Mouse (Mus musculus) hematopoietic multipotent progenitor cell, adult 10-12 weeks (in vitro differentiated cells): ENCODE data around the gene Acp4. TPM values are rescaled to one million over a fixed set of nuclear protein-coding genes. Genes with fewer than 3 reads are reported as not detected.

Experiments used
- polyA plus RNA-seq: library from polyadenylated mRNA; stranded (reverse); fragments of >175 nt; gene quantifications from 2 replicates; pipeline ENCODE4 v1.2.3, GENCODE M21; 2012; ENCODE audit warnings: low replicate concordance

Gene Acp4
- not detected in 2 replicates for polyA plus RNA-seq

GRCm38 (mm10) chr7:44257278-44257677, at the start of gene Acp4:
Acp4 (minus strand) TSS chr7:44257378.

DNA sequence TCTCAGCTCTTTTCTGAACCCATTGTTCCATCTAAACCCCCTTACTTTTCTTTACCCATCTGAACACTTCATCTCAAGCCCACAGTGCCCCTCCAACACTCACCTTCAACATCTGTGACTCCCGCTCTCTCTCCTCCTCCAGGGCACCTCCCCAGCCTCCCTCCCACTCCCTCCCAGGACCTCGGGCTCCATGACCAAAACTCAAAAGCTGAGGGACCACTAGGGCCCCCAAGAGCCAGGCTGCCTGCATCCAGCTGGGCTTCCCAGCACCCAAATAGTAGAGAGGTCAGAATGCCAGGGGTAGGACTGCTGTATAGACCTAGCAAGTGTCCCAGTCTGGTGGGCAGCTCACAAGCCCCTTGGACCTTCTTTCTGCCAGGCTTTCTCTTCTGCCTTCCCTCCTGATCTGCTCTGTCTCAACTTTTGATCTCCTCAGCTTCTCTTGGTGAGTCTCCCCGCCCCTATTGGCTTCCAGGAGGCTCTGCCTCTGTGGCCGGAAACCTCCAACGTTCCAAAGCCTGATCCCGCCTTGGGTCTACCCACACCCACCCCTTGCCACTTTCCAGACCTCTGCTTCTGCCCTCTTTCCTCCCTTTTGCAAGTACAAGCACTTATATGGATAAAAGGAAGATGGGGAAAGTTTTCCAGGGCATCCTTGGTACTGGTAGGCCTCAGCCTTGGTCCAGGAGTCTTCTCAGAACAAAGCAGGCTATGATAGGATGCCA, 49.5 kb upstream of the Acp4 start, which contains the start of gene Clec11a:
Gene Clec11a (minus strand): TSS at position 387 of the 725 bp plus-strand sequence.

DNA sequence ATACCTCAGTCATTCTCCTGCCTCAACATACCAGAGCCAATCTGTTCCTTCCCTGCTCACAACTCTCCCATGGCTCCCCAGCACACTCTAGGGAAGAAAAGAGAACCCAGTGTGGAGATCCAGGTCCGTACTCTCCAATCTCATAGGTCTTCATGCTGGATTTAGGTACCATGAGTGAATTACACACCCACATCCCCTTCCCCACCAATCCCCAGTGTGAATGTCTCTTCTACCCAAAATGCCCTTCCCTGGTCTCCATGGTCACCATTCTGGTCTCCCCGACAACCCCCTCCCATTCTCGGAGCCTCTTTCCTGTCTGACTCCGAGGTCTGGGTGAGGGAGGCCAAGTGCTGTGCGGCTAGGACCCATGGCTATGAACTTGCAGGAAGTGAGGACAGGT, 4.0 kb upstream of the Acp4 start, which contains the start of gene Gm15517:
Gene Gm15517 (plus strand): TSS at position 301 of the 400 bp plus-strand sequence.

DNA sequence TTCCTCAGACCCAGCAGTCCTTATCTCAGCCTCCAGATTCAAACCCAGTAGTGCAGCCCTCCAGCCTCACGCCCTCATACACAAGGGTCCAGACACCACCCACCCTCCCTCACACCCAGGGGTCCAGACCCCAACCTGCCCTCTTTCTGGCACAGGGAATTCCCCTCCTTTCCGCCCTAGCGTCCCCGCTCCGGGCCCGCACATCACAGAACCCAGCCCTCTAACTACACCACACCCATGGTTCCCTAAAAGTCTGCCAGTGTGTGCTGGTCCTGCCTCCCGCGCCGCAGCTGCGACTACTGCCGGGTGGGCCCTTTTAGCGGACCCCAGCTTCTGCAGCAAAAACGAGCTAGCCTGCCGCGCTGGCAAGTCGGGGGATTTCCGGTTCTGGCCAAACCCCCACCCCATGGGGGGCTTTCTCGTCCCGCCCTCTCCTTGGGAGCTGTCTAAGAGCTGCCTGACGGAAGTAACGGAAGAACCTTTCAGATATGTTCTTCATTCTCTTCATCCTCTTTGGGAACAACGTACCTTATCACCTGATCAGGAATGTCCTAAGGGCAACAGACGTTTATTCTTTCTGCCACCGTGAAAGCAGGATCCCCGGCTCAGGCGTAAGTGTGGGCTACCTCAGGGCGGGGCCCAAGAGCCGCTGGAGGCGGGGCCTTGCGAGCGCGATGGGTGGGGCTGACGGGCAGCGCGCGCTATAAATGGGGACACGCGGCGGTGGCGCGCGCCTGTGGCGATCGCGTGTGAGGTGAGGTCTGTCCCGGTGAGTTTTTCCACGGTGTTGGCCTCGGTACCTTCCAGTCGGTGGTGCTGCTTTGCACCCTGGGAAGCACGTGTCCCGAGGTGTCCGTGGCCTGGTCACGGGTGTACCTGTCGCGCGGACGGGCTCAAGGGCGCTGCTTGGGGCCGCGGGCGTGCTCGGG, 10.9 kb downstream of the Acp4 start, which contains the start of the genes 1700028J19Rik and 2410002F23Rik:
Gene 1700028J19Rik (minus strand): TSS at position 641 of the 929 bp plus-strand sequence.
Gene 2410002F23Rik (plus strand): TSS at position 668 of the 929 bp plus-strand sequence.

GRCm38 (mm10) chr7:44235909-44236308, 21.3 kb downstream of the Acp4 start, which contains the start of gene Gm36864:
Gm36864 (plus strand) TSS chr7:44236177.

GRCm38 (mm10) chr7:44225076-44225475, 32.1 kb downstream of the Acp4 start, which contains the start of gene Klk1:
Klk1 (plus strand) TSS chr7:44225360.

DNA sequence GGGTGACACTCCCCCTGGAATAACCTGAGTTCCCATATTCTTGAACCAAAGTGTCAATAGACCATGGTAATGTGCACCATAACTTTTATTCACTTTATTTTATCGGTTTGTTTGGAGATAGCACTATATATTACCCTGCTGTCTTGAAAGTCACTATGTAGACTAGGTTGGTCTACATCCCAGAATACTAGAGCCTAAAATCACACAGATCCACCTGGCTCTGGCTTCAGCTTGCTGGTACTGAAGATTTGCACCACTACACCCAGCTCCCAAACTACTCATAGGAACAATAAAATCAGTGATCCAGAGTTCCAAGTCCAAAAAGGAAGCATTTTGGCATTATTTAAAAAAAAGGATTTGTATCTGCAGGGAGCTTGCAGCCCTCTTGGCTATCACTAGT, 41.5 kb downstream of the Acp4 start, which contains the start of gene Klk1b5:
Gene Klk1b5 (plus strand): TSS at position 301 of the 400 bp plus-strand sequence.

GRCm38 (mm10) chr7:44207135-44207534, 50.0 kb downstream of the Acp4 start, which contains the start of gene Klk1b4:
Klk1b4 (plus strand) TSS chr7:44207435.

Other genes with a start within 250 kb of the Acp4 start
- not detected in 2 replicates for gene Klk1b26, start 245.2 kb downstream of the Acp4 start, polyA plus RNA-seq
- gene Klk1b27, start 205.1 kb downstream of the Acp4 start, polyA plus RNA-seq = 3.6 and 5.5 TPM in 2 replicates
- gene Klk1b21, start 155.1 kb downstream of the Acp4 start, polyA plus RNA-seq = not detected in 2 replicates
- gene Klk1b22, start 144.7 kb downstream of the Acp4 start, polyA plus RNA-seq = not detected in 2 replicates
- gene Klk1b16, start 120.6 kb downstream of the Acp4 start, polyA plus RNA-seq = not detected in 2 replicates
- gene Klk1b24, start 69.1 kb downstream of the Acp4 start, polyA plus RNA-seq = not detected in 2 replicates
- not detected in 2 replicates for gene Klk1b3, start 59.2 kb downstream of the Acp4 start, polyA plus RNA-seq
- gene Klk1b4, start 49.9 kb downstream of the Acp4 start, polyA plus RNA-seq = not detected in 2 replicates
- gene Klk1b5, start 41.4 kb downstream of the Acp4 start, polyA plus RNA-seq = not detected in 2 replicates
- gene Klk1, start 32.0 kb downstream of the Acp4 start, polyA plus RNA-seq = 16.7 and 28.0 TPM in 2 replicates
- not detected in 2 replicates for gene Gm36864, start 21.2 kb downstream of the Acp4 start, polyA plus RNA-seq
- 0.10 TPM in 1 of 2 replicates, not detected in the other for gene 1700028J19Rik, start 10.7 kb downstream of the Acp4 start, polyA plus RNA-seq
- 155 and 164 TPM in 2 replicates for gene 2410002F23Rik, start 10.7 kb downstream of the Acp4 start, polyA plus RNA-seq
- not detected in 2 replicates for gene Gm15517, start 4.1 kb upstream of the Acp4 start, polyA plus RNA-seq
- 1.6 and 1.7 TPM in 2 replicates for gene Clec11a, start 49.5 kb upstream of the Acp4 start, polyA plus RNA-seq
- 36.0 and 52.3 TPM in 2 replicates for gene Shank1, start 52.9 kb upstream of the Acp4 start, polyA plus RNA-seq
- gene Syt3, start 126.7 kb upstream of the Acp4 start, polyA plus RNA-seq = 0.90 and 1.6 TPM in 2 replicates
- gene 1700008O03Rik, start 128.4 kb upstream of the Acp4 start, polyA plus RNA-seq = 0.36 and 0.40 TPM in 2 replicates
- gene Lrrc4b, start 171.6 kb upstream of the Acp4 start, polyA plus RNA-seq = not detected in 2 replicates
- not detected in 2 replicates for gene Aspdh, start 208.0 kb upstream of the Acp4 start, polyA plus RNA-seq
- gene Josd2, start 210.6 kb upstream of the Acp4 start, polyA plus RNA-seq = 245 and 532 TPM in 2 replicates
- gene Emc10, start 239.2 kb upstream of the Acp4 start, polyA plus RNA-seq = 279 and 432 TPM in 2 replicates
- gene Fam71e1, start 239.2 kb upstream of the Acp4 start, polyA plus RNA-seq = 18.2 and 39.1 TPM in 2 replicates